Mouse (Mus musculus) ES-E14 (cell line): ENCODE measurements around the gene Lmx1b. TPM values are rescaled to one million over a fixed set of nuclear protein-coding genes. Genes with fewer than 3 reads are reported as not detected.

Source experiments
- DNase-seq: peaks from one replicate; pipeline ENCODE4 v3.0.0-alpha.2; 2013; ENCODE audit warnings: low read depth, low spot score
- H3K27ac ChIP-seq: 2 replicates; pipeline ENCODE4 v1.5.1; 2012; ENCODE audit warnings: low read depth, mild to moderate bottlenecking, low read length, moderate library complexity, mixed read lengths; ENCODE audit not compliant: poor library complexity, insufficient read depth, severe bottlenecking
- H3K36me3 ChIP-seq: 2 replicates; pipeline ENCODE4 v1.6.1; 2012; ENCODE audit warnings: mild to moderate bottlenecking, low read length, moderate library complexity, mixed read lengths; ENCODE audit not compliant: control insufficient read depth, poor library complexity, insufficient read depth, severe bottlenecking
- H3K4me1 ChIP-seq, 2 experiments: fragments of 150-350 bp in 1 of 2; sonication (generic) in 1 of 2; 2 replicates each; pipeline ENCODE4 v1.6.1; 2012; ENCODE audit warnings: low read length in 2 of 2, mild to moderate bottlenecking in 1 of 2, mixed read lengths in 1 of 2; ENCODE audit not compliant: control insufficient read depth in 2 of 2, insufficient read depth in 2 of 2, poor library complexity in 1 of 2
- H3K4me3 ChIP-seq, 2 experiments: fragments of 150-350 bp in 1 of 2; sonication (generic) in 1 of 2; 2 replicates each; pipeline ENCODE4 v1.5.1; 2012; ENCODE audit warnings: low read length in 2 of 2, low read depth in 1 of 2, mild to moderate bottlenecking in 1 of 2, mixed read lengths in 1 of 2; ENCODE audit not compliant: insufficient read depth in 1 of 2, poor library complexity in 1 of 2, severe bottlenecking in 1 of 2
- H3K9ac ChIP-seq: 2 replicates; pipeline ENCODE4 v1.6.1; 2012; ENCODE audit warnings: low read depth, mild to moderate bottlenecking, low read length, mixed read lengths; ENCODE audit not compliant: poor library complexity, insufficient read depth, severe bottlenecking
- H3K9me3 ChIP-seq: fragments of 150-350 bp; sonication (generic); 2 replicates; pipeline ENCODE4 v1.6.1; 2012; ENCODE audit warnings: low read depth, mild to moderate bottlenecking, low read length; ENCODE audit not compliant: control insufficient read depth, insufficient read depth
- CHD2 ChIP-seq: IDR thresholded peaks from 2 replicates; pipeline ENCODE4 v1.6.1; 2014; ENCODE audit warnings: mild to moderate bottlenecking, low read depth, low read length, inconsistent platforms
- HCFC1 ChIP-seq: IDR thresholded peaks from 2 replicates; pipeline ENCODE4 v1.6.1; 2012; ENCODE audit warnings: low read length, inconsistent platforms, borderline replicate concordance; ENCODE audit not compliant: insufficient read depth
- MAFK ChIP-seq: IDR thresholded peaks from 2 replicates; pipeline ENCODE4 v1.6.1; 2014; ENCODE audit warnings: mild to moderate bottlenecking, low read depth, low read length, inconsistent platforms; ENCODE audit not compliant: insufficient read depth
- ZC3H11A ChIP-seq: IDR thresholded peaks from 2 replicates; pipeline ENCODE4 v1.6.1; 2012; ENCODE audit warnings: low read depth, mild to moderate bottlenecking, inconsistent platforms, low read length, borderline replicate concordance
- ZNF384 ChIP-seq: IDR thresholded peaks from 2 replicates; pipeline ENCODE4 v1.6.1; 2012; ENCODE audit warnings: low read depth, low read length, inconsistent platforms
- in situ Hi-C, 2 experiments: fragments of 600-800 bp; cut with MboI; formaldehyde crosslinking; loops; one replicate each; pipeline ENCODE4 v1.15.1; 2025; ENCODE audit warnings: low sequenced_read_pairs in 2 of 2, inconsistent platforms in 1 of 2; ENCODE audit not compliant: unreplicated experiment in 2 of 2
- total RNA-seq: library from RNA; depleted of rRNA; stranded (reverse); fragments of 300-350 nt; gene quantifications from 2 replicates; pipeline ENCODE4 v1.2.3, GENCODE M21; 2012

The Lmx1b gene
- total RNA-seq, 1 experiment: 0.67 TPM

DNA sequence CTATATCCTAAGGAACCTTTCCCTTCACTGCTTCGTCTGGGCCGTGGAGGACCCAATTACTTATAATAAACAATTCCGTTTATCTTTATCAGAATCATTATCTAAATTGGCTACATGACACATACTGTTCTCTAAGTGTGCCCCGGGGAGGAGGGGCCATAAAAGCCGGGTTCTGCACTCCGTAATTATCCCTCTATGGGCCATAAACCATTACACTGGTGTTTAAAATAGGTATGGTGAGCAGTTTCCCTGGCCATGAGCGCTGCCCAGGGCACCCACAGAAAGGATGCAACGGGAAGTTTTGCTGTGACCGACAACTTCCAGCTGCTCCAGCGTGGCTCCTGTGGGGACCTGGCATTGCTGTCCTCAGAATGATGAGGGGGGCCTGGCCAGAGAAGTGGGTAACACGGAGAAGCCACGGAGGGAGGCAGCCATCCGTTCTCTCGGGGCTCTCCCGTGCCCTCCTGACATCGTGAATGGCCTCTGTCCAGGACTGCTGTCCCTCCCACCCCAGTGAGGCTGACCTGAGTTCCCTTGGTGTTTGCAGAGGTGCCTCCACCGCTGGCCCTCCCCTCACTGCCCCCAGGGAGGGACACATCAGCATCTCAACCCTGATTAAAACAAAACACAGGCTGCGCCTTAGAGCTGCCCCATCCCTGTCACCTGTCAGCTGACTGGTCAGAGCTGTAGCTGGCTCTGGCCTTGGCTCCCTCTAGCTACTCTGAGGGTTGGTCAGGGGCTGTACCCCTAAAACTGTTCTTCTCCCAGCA is 34.6 kb downstream of the Lmx1b start:
- TF ChIP-seq MAFK: no peak
- H3K36me3 ChIP-seq: no peaks in the 10 kb centered on the region
- peaks cover 0 to 18% of the 10 kb centered on the region in 2 experiments; a peak in 2 of 4 replicates for H3K4me1 ChIP-seq
- no peak for DNase-seq
- in situ Hi-C loops: no loop called here
- H3K9ac ChIP-seq: no peak overlapping the region
- H3K27ac ChIP-seq: no peak overlapping the region; the same call in 1 of the 2 replicates
- H3K9me3 ChIP-seq: no peaks in the 10 kb centered on the region
- no peak overlapping the region for H3K4me3 ChIP-seq

DNA sequence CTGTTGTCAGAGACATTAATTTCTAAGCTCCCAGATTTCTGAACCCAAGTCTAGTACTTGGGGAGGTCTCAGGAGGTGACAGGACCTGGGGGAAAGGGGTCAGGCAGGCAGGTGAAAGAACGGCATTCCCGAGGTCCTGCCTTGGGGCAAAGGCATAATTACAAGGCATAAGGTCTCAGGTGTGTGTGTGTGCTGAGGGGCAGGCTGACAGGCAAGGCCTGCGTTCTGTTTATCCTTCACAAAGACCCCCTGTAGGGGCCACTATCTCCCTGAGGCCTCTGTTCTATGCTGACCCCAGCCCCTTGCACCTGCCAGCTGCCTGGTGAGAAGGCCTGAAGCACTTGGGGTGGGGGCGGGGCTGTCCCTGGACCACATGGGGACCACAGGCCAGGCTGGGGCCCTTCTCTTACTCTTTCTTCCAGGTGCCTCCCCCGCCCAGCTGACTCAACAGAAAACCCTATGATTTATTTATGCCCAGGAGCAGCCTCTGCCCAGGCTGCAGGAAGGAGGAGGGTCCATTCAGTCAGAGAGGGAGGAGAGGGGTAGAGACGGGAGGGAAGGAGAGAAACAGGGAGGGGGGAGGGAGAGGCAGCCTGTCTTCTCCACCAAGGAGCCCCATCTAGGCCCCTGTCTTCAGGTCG is 35.3 kb downstream of the Lmx1b start:
- in situ Hi-C loops: no loop called here
- DNase-seq: no peak
- Histone ChIP-seq H3K4me1 (peaks cover 0 to 18% of the 10 kb centered on the region in 2 experiments; a peak in 2 of 4 replicates), H3K27ac (no peak overlapping the region), H3K4me3 (no peak overlapping the region), H3K36me3 (no peaks in the 10 kb centered on the region), H3K9me3 (no peaks in the 10 kb centered on the region), H3K9ac (no peak overlapping the region)
- no peak for TF ChIP-seq HCFC1
- TF ChIP-seq ZNF384: no peak
- TF ChIP-seq CHD2: no peak
- TF ChIP-seq MAFK: no peak
- TF ChIP-seq ZC3H11A: no peak

DNA sequence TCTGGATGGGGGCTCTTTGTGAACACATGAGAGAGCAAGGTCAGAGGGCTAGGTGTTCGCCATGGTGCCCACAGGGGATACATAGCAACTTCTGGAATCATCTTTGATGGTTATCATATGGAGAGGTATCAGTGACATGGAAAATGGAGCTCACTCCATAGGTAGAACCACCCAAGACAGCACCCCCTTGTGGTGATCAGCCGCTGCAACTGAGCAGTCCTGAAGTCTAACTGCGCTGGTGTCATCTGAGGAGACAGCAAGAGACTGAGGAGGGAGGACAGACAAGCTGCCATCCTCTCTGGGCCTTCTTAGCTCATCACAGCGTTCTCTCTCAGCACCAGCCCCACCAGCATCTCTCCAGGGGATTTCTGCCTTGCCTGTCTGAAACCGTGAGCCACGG is 39.8 kb downstream of the Lmx1b start:
- Histone ChIP-seq H3K4me1 (peaks cover 0 to 14% of the 10 kb centered on the region in 2 experiments; a peak in 2 of 4 replicates), H3K36me3 (no peaks in the 10 kb centered on the region), H3K9me3 (no peaks in the 10 kb centered on the region), H3K27ac (no peak overlapping the region), H3K4me3 (no peak overlapping the region), H3K9ac (no peak overlapping the region)
- TF ChIP-seq HCFC1 (no peak), MAFK (no peak), ZC3H11A (no peak), CHD2 (no peak), ZNF384 (no peak)
- peak; percentile 41 for DNase-seq
- in situ Hi-C loops: no loop called here

DNA sequence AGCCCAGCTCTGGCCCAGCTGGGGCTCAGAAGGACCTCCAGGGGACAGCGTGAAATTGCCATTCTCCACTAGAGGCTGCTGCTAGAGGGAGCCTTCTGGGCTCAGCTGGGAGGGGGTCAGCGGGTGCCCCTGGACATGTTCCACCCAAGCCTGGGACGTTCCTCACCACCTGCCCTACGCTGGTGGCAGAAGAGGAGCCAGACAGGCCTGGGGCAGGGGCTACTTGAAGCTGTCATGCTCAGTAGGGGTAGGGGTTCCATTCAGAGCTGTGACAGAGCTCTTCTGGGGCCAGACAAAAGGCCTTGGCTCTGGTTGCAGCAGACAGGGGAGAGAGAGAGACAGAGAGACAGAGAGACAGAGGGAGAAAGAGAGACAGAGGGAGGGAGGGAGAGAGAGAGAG is 42.9 kb downstream of the Lmx1b start:
- Histone ChIP-seq H3K9me3 (no peaks in the 10 kb centered on the region), H3K4me1 (peaks cover 0 to 24% of the 10 kb centered on the region in 2 experiments; a peak in 1 of 4 replicates), H3K9ac (no peak overlapping the region), H3K4me3 (no peak overlapping the region), H3K27ac (no peak overlapping the region), H3K36me3 (no peaks in the 10 kb centered on the region)
- TF ChIP-seq MAFK: no peak
- no peak for TF ChIP-seq ZC3H11A
- no peak for TF ChIP-seq HCFC1
- TF ChIP-seq CHD2: no peak
- TF ChIP-seq ZNF384: no peak
- in situ Hi-C loops: no loop called here
- DNase-seq: no peak
